Mouse (Mus musculus): Measurements from ENCODE around the gene Tfap2e.

GRCm38 (mm10) chr4:126682298-126682697 is 53.7 kb downstream of the Tfap2e start:
- TF ChIP-seq POLR2A (IDR thresholded peaks at IDR 0.05; ENCODE audit: insufficient read depth, low read length) (no peak), CTCF (IDR thresholded peaks at IDR 0.05; ENCODE audit: low read depth, low read length) (no peak)
